Mouse (Mus musculus): ENCODE measurements at regions not wholly inside any gene's neighbourhood (a gene's known extent, or its start where the extent isn't known, plus 50 kb on each side); places are given as distances from the start of the nearest gene placed in this dataset.

- TF ChIP-seq CTCF (IDR thresholded peaks at IDR 0.05; ENCODE audit: low read depth, low read length) = no peak
- no peak for TF ChIP-seq POLR2A (IDR thresholded peaks at IDR 0.05; ENCODE audit: borderline replicate concordance, low read depth, low read length)
Observed at GRCm38 (mm10) chr5:75363832-75364231, 210.9 kb upstream of the Kit start.

Data from bone marrow macrophage, adult 2 months (primary cell).